Mouse (Mus musculus): Measurements from ENCODE around the gene Tbc1d14.

- TF ChIP-seq CTCF (IDR thresholded peaks at IDR 0.05; ENCODE audit: low read depth, low read length), result peak; percentile 34; the same call in 1 of the 2 replicates
- TF ChIP-seq POLR2A (IDR thresholded peaks at IDR 0.05; ENCODE audit: extremely low read depth, insufficient read depth, low read length), result no peak
These were observed 8.8 kb downstream of the Tbc1d14 start for GRCm38 (mm10) chr5:36584299-36584698.
